Mouse (Mus musculus) heart, adult 2 months (tissue): ENCODE data around the gene Art3. TPM values are rescaled to one million over a fixed set of nuclear protein-coding genes. Genes with fewer than 3 reads are reported as not detected.

Experiments used
- DNase-seq, 2 experiments: peaks; one replicate each; pipeline ENCODE4 v3.0.0; 2021
- H3K27ac ChIP-seq: fragments of 200-600 bp; 2 replicates; pipeline ENCODE4 v1.8.1; 2022
- H3K27me3 ChIP-seq: fragments of 200-500 bp; 2 replicates; pipeline ENCODE4 v1.6.1; 2012; ENCODE audit warnings: mild to moderate bottlenecking, low read length, inconsistent platforms, mixed read lengths; ENCODE audit not compliant: control insufficient read depth, insufficient read depth
- H3K36me3 ChIP-seq: fragments of 200-500 bp; 2 replicates; pipeline ENCODE4 v1.6.1; 2012; ENCODE audit warnings: low read length, inconsistent platforms; ENCODE audit not compliant: control insufficient read depth, insufficient read depth
- H3K4me1 ChIP-seq: fragments of 200-500 bp; 2 replicates; pipeline ENCODE4 v1.6.1; 2011; ENCODE audit warnings: low read length; ENCODE audit not compliant: control insufficient read depth, insufficient read depth
- H3K4me3 ChIP-seq: fragments of 200-600 bp; 2 replicates; pipeline ENCODE4 v1.8.1; 2022
- H3K79me2 ChIP-seq: fragments of 200-500 bp; replicated peaks from 2 replicates; pipeline ENCODE4 v1.6.1; 2012; ENCODE audit warnings: mild to moderate bottlenecking, inconsistent platforms, low read length, moderate library complexity, mixed read lengths; ENCODE audit not compliant: control insufficient read depth, insufficient read depth
- H3K9ac ChIP-seq: fragments of 200-500 bp; 2 replicates; pipeline ENCODE4 v1.6.1; 2012; ENCODE audit warnings: low read depth, mild to moderate bottlenecking, control low read depth, inconsistent platforms, low read length, mixed read lengths
- CTCF ChIP-seq: fragments of 200-600 bp; IDR thresholded peaks from 2 replicates; pipeline ENCODE4 v1.8.1; 2022; ENCODE audit warnings: antibody characterized with exemption, mild to moderate bottlenecking, moderate library complexity
- EP300 ChIP-seq: fragments of 200-500 bp; IDR thresholded peaks from 2 replicates; pipeline ENCODE4 v1.6.1; 2011; ENCODE audit warnings: low read depth, low read length, control low read depth; ENCODE audit not compliant: insufficient read depth
- POLR2A ChIP-seq: fragments of 200-500 bp; IDR thresholded peaks from 2 replicates; pipeline ENCODE4 v1.6.1; 2011; ENCODE audit warnings: mild to moderate bottlenecking, low read depth, low read length, control low read depth; ENCODE audit not compliant: insufficient read depth
- WGBS: fragments of 180-500 bp; shearing (Covaris S2); methylation state at CpG from one replicate; pipeline ENCODE4 v1.1.7; 2018; 5-methylcytosine and 5-hydroxymethylcytosine counted together
- intact Hi-C: fragments of 180-260 bp; cut with DNase I; formaldehyde crosslinking; loops from one replicate; pipeline ENCODE4 v1.15.1; 2025
- polyA plus RNA-seq: library from polyadenylated mRNA; depleted of rRNA; stranded (reverse); fragments of >200 nt; gene quantifications from 2 replicates; pipeline ENCODE4 v1.2.3, GENCODE M21; 2012
- total RNA-seq, 2 experiments: library from RNA; stranded (reverse); gene quantifications; 2 replicates each; pipeline ENCODE4 v1.2.3; 2021

Art3 gene
- total and polyA plus RNA-seq, 3 experiments = 268 to 797 (median 622) TPM

- DNase-seq = peak in 1 of 2 experiments; percentile 64
- Histone ChIP-seq H3K27ac (peak overlapping the region; percentile 86), H3K27me3 (no peaks in the 10 kb centered on the region), H3K4me3 (peak overlapping the region; percentile 49), H3K79me2 (no peaks in the 10 kb centered on the region; the same call in 1 of the 2 replicates), H3K4me1 (peaks cover 4% of the 10 kb centered on the region), H3K9ac (peak overlapping the region; percentile 61), H3K36me3 (peaks cover 8% of the 10 kb centered on the region)
- whole genome bisulfite sequencing = 11% methylated on average over 6 of the region's 6 CpGs
- TF ChIP-seq POLR2A (peak; percentile 70), EP300 (no peak), CTCF (peak; percentile 69)
- intact Hi-C loops = no loop called here
Measured at GRCm38 (mm10) chr5:92386643-92387042, 55.0 kb downstream of the Art3 start.

GRCm38 (mm10) chr5:92387433-92387832, 55.8 kb downstream of the Art3 start:
- peak overlapping the region; percentile 49 for H3K4me3 ChIP-seq
- H3K4me1 ChIP-seq = peaks cover 5% of the 10 kb centered on the region
- H3K27ac ChIP-seq = peak overlapping the region; percentile 86
- H3K36me3 ChIP-seq = peaks cover 8% of the 10 kb centered on the region
- WGBS = 7% methylated on average over 11 of the region's 11 CpGs
- TF ChIP-seq EP300 (peak; percentile 93), POLR2A (peak; percentile 76), CTCF (no peak)
- H3K9ac ChIP-seq = peak overlapping the region; percentile 62
- intact Hi-C loops = no loop called here
- peak; percentile 70 to 81 for DNase-seq
- H3K27me3 ChIP-seq = no peaks in the 10 kb centered on the region
- H3K79me2 ChIP-seq = no peaks in the 10 kb centered on the region

- peak overlapping the region; percentile 18; the same call in 1 of the 2 replicates for H3K4me3 ChIP-seq
- H3K79me2 ChIP-seq = no peaks in the 10 kb centered on the region
- no peaks in the 10 kb centered on the region for H3K27me3 ChIP-seq
- peak overlapping the region; percentile 86 for H3K27ac ChIP-seq
- no peak for DNase-seq
- intact Hi-C loops = no loop called here
- H3K36me3 ChIP-seq = peaks cover 13% of the 10 kb centered on the region
- H3K9ac ChIP-seq = peak overlapping the region; percentile 30
- 46% methylated on average over 2 of the region's 2 CpGs for WGBS
- H3K4me1 ChIP-seq = peaks cover 8% of the 10 kb centered on the region
- TF ChIP-seq EP300 = no peak
Measured at GRCm38 (mm10) chr5:92389977-92390376, 58.4 kb downstream of the Art3 start.

GRCm38 (mm10) chr5:92390615-92391014, 59.0 kb downstream of the Art3 start:
- Histone ChIP-seq H3K4me1 (peaks cover 8% of the 10 kb centered on the region), H3K4me3 (peak overlapping the region; percentile 26; the same call in 1 of the 2 replicates), H3K79me2 (no peaks in the 10 kb centered on the region), H3K27ac (peak overlapping the region; percentile 86), H3K27me3 (no peaks in the 10 kb centered on the region), H3K9ac (peak overlapping the region; percentile 33), H3K36me3 (peaks cover 14% of the 10 kb centered on the region)
- 25% methylated on average over 8 of the region's 8 CpGs for WGBS
- TF ChIP-seq EP300 (peak; percentile 92), CTCF (no peak), POLR2A (peak; percentile 64)
- DNase-seq = peak in 1 of 2 experiments; percentile 69
- intact Hi-C loops = no loop called here

DNA sequence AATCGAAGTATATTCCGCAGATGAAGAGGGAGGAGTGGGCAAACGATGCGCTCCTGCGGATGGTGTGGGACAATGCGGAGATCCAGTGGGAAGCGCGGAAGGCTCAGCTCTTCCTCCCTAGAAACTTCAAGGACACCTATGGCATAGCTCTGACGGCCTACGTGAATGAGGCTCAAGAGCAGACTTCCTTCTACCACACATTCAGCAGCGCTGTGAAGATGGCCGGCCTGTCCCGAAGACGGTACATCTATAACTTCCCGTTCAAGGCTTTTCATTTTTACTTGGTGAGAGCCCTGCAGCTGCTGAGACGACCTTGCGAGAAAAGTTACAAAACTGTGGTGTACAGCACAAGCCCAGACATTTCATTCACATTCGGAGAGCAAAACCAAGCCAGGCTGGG, 60.9 kb downstream of the Art3 start:
- no peak; the same call in 1 of the 2 replicates for TF ChIP-seq POLR2A
- TF ChIP-seq EP300 = no peak
- no peak for TF ChIP-seq CTCF
- intact Hi-C loops = no loop called here
- H3K27me3 ChIP-seq = no peaks in the 10 kb centered on the region
- H3K36me3 ChIP-seq = peaks cover 20% of the 10 kb centered on the region
- 0 out of 2 replicates have a peak overlapping the region, but pooled peaks have one; percentile 1 for H3K4me3 ChIP-seq
- peak overlapping the region; percentile 25; the same call in 1 of the 2 replicates for H3K9ac ChIP-seq
- DNase-seq = no peak
- H3K27ac ChIP-seq = peak overlapping the region; percentile 31; the same call in 1 of the 2 replicates
- no peaks in the 10 kb centered on the region for H3K79me2 ChIP-seq
- H3K4me1 ChIP-seq = peaks cover 7% of the 10 kb centered on the region
- 62% methylated on average over 18 of the region's 18 CpGs for WGBS

- H3K4me3 ChIP-seq = no peak overlapping the region
- H3K79me2 ChIP-seq = no peaks in the 10 kb centered on the region
- H3K9ac ChIP-seq = peak overlapping the region; percentile 57
- H3K36me3 ChIP-seq = peaks cover 24% of the 10 kb centered on the region
- TF ChIP-seq CTCF (no peak), POLR2A (no peak), EP300 (no peak)
- H3K27me3 ChIP-seq = no peaks in the 10 kb centered on the region
- H3K4me1 ChIP-seq = peaks cover 10% of the 10 kb centered on the region
- 33% methylated on average over 10 of the region's 10 CpGs for WGBS
- intact Hi-C loops = no loop called here
- no peak for DNase-seq
- peak overlapping the region; percentile 3 for H3K27ac ChIP-seq
Measured at GRCm38 (mm10) chr5:92393863-92394262, 62.2 kb downstream of the Art3 start.

- intact Hi-C loops = no loop called here
- no peak overlapping the region for H3K27ac ChIP-seq
- no peak overlapping the region for H3K9ac ChIP-seq
Measured at GRCm38 (mm10) chr5:92395764-92396163, 64.1 kb downstream of the Art3 start.

More at GRCm38 (mm10) chr5:92395764-92396163, 64.1 kb downstream of the Art3 start:
- H3K79me2 ChIP-seq = peaks cover 1% of the 10 kb centered on the region; the same call in 1 of the 2 replicates
- TF ChIP-seq EP300 = no peak
- no peak for TF ChIP-seq CTCF
- no peak for TF ChIP-seq POLR2A
- H3K4me1 ChIP-seq = peaks cover 10% of the 10 kb centered on the region
- peaks cover 24% of the 10 kb centered on the region for H3K36me3 ChIP-seq
- H3K27me3 ChIP-seq = no peaks in the 10 kb centered on the region
- 78% methylated on average over 3 of the region's 3 CpGs for WGBS
- DNase-seq = no peak
- no peak overlapping the region for H3K4me3 ChIP-seq
